Mouse (Mus musculus) gastrocnemius, postnatal 25 days (tissue): Measurements from ENCODE around the gene Ncapg. TPM values are rescaled to one million over a fixed set of nuclear protein-coding genes. Genes with fewer than 3 reads are reported as not detected.
"Not testable (repeated sequence)": the region's sequence is repeated elsewhere in the genome, so short reads cannot be mapped to it uniquely, and the experiment has no call there.

Experiments used
- DNase-seq: peaks from one replicate; pipeline ENCODE4 v3.0.0; 2022
- long read RNA-seq, 2 experiments: library from polyadenylated mRNA; stranded (forward); transcript quantifications; one replicate each; pipeline ENCODE4 v2.0.0; 2021
- total RNA-seq, 2 experiments: library from RNA; stranded (reverse); gene quantifications; 1 replicate in 1 of 2; 2 replicates in 1 of 2; pipeline ENCODE4 v1.2.3; 2021

Ncapg gene
- under 1 TPM; 0.19 to 0.28 TPM for total RNA-seq
- long read RNA-seq, experiment 1: 0 reads
- long read RNA-seq, experiment 2: 0 reads

GRCm38 (mm10) chr5:45669598-45670279 lies at the start of gene Ncapg:
TSS of gene Ncapg (plus strand) at chr5:45669919.
- peak; percentile 98 for DNase-seq

- no peak for DNase-seq
Observed at GRCm38 (mm10) chr5:45621511-45621910, 48.2 kb upstream of the Ncapg start.

GRCm38 (mm10) chr5:45627771-45628170 lies 41.9 kb upstream of the Ncapg start:
- no peak for DNase-seq

GRCm38 (mm10) chr5:45629470-45629869 lies 40.2 kb upstream of the Ncapg start:
- no peak for DNase-seq

- DNase-seq: no peak
Observed at GRCm38 (mm10) chr5:45638378-45638777, 31.3 kb upstream of the Ncapg start.

- DNase-seq: no peak
Observed at GRCm38 (mm10) chr5:45638806-45639714, 30.7 kb upstream of the Ncapg start, which contains the start of gene Fam184b. TSS of gene Fam184b (minus strand) at chr5:45639614.

GRCm38 (mm10) chr5:45639715-45640092 lies 30.0 kb upstream of the Ncapg start:
- no peak for DNase-seq

GRCm38 (mm10) chr5:45651026-45651703 lies 18.6 kb upstream of the Ncapg start:
- DNase-seq: no peak

- DNase-seq: not testable (repeated sequence)
Observed at GRCm38 (mm10) chr5:45658406-45658805, 11.3 kb upstream of the Ncapg start.

GRCm38 (mm10) chr5:45668324-45668723 lies 1.4 kb upstream of the Ncapg start:
- no peak for DNase-seq

GRCm38 (mm10) chr5:45668831-45669230 lies 888 bp upstream of the Ncapg start:
- no peak for DNase-seq

- no peak for DNase-seq
Observed at GRCm38 (mm10) chr5:45669234-45669597, 503 bp upstream of the Ncapg start.

GRCm38 (mm10) chr5:45670280-45670670 lies 556 bp downstream of the Ncapg start:
- DNase-seq: no peak

GRCm38 (mm10) chr5:45670894-45671494 lies 1.3 kb downstream of the Ncapg start:
- no peak for DNase-seq

- no peak for DNase-seq
Observed at GRCm38 (mm10) chr5:45675032-45675431, 5.3 kb downstream of the Ncapg start.

- DNase-seq: no peak
Observed at GRCm38 (mm10) chr5:45677639-45678038, 7.9 kb downstream of the Ncapg start.

- no peak for DNase-seq
Observed at GRCm38 (mm10) chr5:45679955-45680354, 10.2 kb downstream of the Ncapg start.

- DNase-seq: no peak
Observed at GRCm38 (mm10) chr5:45683388-45683787, 13.7 kb downstream of the Ncapg start.

- DNase-seq: no peak
Observed at GRCm38 (mm10) chr5:45685243-45685642, 15.5 kb downstream of the Ncapg start.

GRCm38 (mm10) chr5:45686223-45686622 lies 16.5 kb downstream of the Ncapg start:
- no peak for DNase-seq

GRCm38 (mm10) chr5:45689152-45689551 lies 19.4 kb downstream of the Ncapg start:
- DNase-seq: no peak

- DNase-seq: no peak
Observed at GRCm38 (mm10) chr5:45690802-45691201, 21.1 kb downstream of the Ncapg start.
